Comparison of ENCODE assay signal across 14 mouse cellular contexts in genomic region chr12:15718827-15719226, GRCm38 (mm10).
A peak's percentile ranks its signal among the peaks of the same experiment; 100 is the strongest.
DNase-seq lines count a peak whose midpoint lies in the region; ATAC-seq and TF ChIP-seq lines count a peak whose summit lies in the region.
"Had no signal": no experiment of that assay in that cellular context is flagged by ENCODE, and none has a peak within 500 bp of the region (broad histone marks: within the 10 kb centered on the region; RNA-seq: fewer than 3 reads in every experiment).

No protein-coding gene starts in this region.

- peaks cover 15% of the 10 kb centered on the region for H3K4me1 ChIP-seq in heart, embryonic 12.5 days (replicated peaks)
- peaks cover 9% of the 10 kb centered on the region; the same call in 1 of the 2 replicates for H3K4me1 ChIP-seq in lung, embryonic 16.5 days (replicated peaks; ENCODE audit: control insufficient read depth, insufficient read depth, low read length)

- H3K36me3 ChIP-seq in heart, embryonic 12.5 days: no peaks in the 10 kb centered on the region
- no peaks in the 10 kb centered on the region for H3K36me3 ChIP-seq in lung, embryonic 16.5 days (ENCODE audit: control insufficient read depth, insufficient read depth, low read length)
- H3K36me3 ChIP-seq: embryonic facial prominence, embryonic 13.5 days; G1E had no signal

- ATAC-seq in heart, embryonic 12.5 days (ENCODE audit: insufficient number of reproducible peaks, low FRiP score): no peak
- ATAC-seq in lung, embryonic 16.5 days (ENCODE audit: low read depth): no peak

- no peak overlapping the region for H3K4me2 ChIP-seq in heart, embryonic 12.5 days
- H3K4me2 ChIP-seq in lung, embryonic 16.5 days (ENCODE audit: low read depth, low read length): no peak overlapping the region
- H3K4me2 ChIP-seq: embryonic facial prominence, embryonic 13.5 days; midbrain, embryonic 11.5 days had no signal

- DNase-seq in gastrocnemius, adult 2 months: peak; percentile 20
- DNase-seq in gastrocnemius, postnatal 14 days: no peak
- DNase-seq in kidney, adult 9 months: peak; percentile 55
- no peak for DNase-seq in layer of hippocampus, adult 18-20 months (ENCODE audit: low spot score in 2 of 2)
- no peak for DNase-seq in testis, postnatal 10 days (ENCODE audit: low spot score)
- no peak for DNase-seq in urinary bladder, adult 2 months (ENCODE audit: low spot score)
- DNase-seq: left cerebral cortex, postnatal 4 days; thymus, postnatal 25 days had no signal

- H3K27ac ChIP-seq in gastrocnemius, adult 2 months: peak overlapping the region; percentile 85
- H3K27ac ChIP-seq in heart, embryonic 12.5 days (ENCODE audit: poor library complexity, severe bottlenecking): 0 out of 2 replicates have a peak overlapping the region, but pooled peaks have one; percentile 27
- peak overlapping the region; percentile 5 for H3K27ac ChIP-seq in lung, embryonic 16.5 days (ENCODE audit: low read length)
- H3K27ac ChIP-seq: embryonic facial prominence, embryonic 13.5 days; liver, embryonic 14.5 days had no signal

- TF ChIP-seq CTCF in gastrocnemius, adult 2 months (IDR thresholded peaks at IDR 0.05): no peak

- intact Hi-C loops in gastrocnemius, adult 2 months (cut with DNase I): loop anchor here (5.0 kb wide), 1 partner anchor 93 kb away; no protein-coding TSS in a partner anchor
- intact Hi-C loops in gastrocnemius, postnatal 14 days (cut with DNase I; ENCODE audit: low total_unique reads): no loop called here

- no peaks in the 10 kb centered on the region for H3K27me3 ChIP-seq in heart, embryonic 12.5 days (replicated peaks)
- no peaks in the 10 kb centered on the region for H3K27me3 ChIP-seq in lung, embryonic 16.5 days (ENCODE audit: control insufficient read depth, insufficient read depth, low read depth, low read length)
- H3K27me3 ChIP-seq: embryonic facial prominence, embryonic 13.5 days had no signal

- no peak overlapping the region for H3K9ac ChIP-seq in heart, embryonic 12.5 days
- no peak overlapping the region for H3K9ac ChIP-seq in lung, embryonic 16.5 days (ENCODE audit: low read length)
- H3K9ac ChIP-seq: embryonic facial prominence, embryonic 13.5 days; liver, embryonic 14.5 days had no signal

- WGBS in heart, embryonic 12.5 days: 37% methylated on average over 1 of the region's 1 CpGs
- 23% methylated on average over 1 of the region's 1 CpGs for WGBS in lung, embryonic 16.5 days

- H3K9me3 ChIP-seq in heart, embryonic 12.5 days (replicated peaks): no peaks in the 10 kb centered on the region
- no peaks in the 10 kb centered on the region for H3K9me3 ChIP-seq in lung, embryonic 16.5 days (ENCODE audit: control insufficient read depth, low read length)
- H3K9me3 ChIP-seq: embryonic facial prominence, embryonic 13.5 days; G1E had no signal

- H3K4me3 ChIP-seq in gastrocnemius, adult 2 months: no peak overlapping the region
- H3K4me3 ChIP-seq in heart, embryonic 12.5 days: no peak overlapping the region
- H3K4me3 ChIP-seq in lung, embryonic 16.5 days (ENCODE audit: low read length): no peak overlapping the region
- H3K4me3 ChIP-seq: embryonic facial prominence, embryonic 13.5 days had no signal

Comparison
In these comparisons a context has a peak if more than half of its experiments do, and no peak if none do; other contexts are left out.
1. DNase-seq: peak in gastrocnemius, adult 2 months (single experiment) and kidney, adult 9 months (single experiment); none in gastrocnemius, postnatal 14 days (single experiment), layer of hippocampus, adult 18-20 months (0 of 2), testis, postnatal 10 days (single experiment) and urinary bladder, adult 2 months (single experiment).
2. H3K27ac ChIP-seq: peak in every context shown above with its lines; median percentile 85 in gastrocnemius, adult 2 months; 27 in heart, embryonic 12.5 days; 5 in lung, embryonic 16.5 days.